Mouse (Mus musculus): ENCODE results near the gene Prokr1. TPM values are rescaled to one million over a fixed set of nuclear protein-coding genes. Genes with fewer than 3 reads are reported as not detected.
A peak's percentile ranks its signal among the peaks of the same experiment; 100 is the strongest.

Prokr1 gene
- polyA plus RNA-seq, 1 experiment from 2014 or later, result 2.0 TPM

- Histone ChIP-seq H3K9me3 (no peaks in the 10 kb centered on the region), H3K4me3 (no peak overlapping the region), H3K27me3 (replicated peaks) (no peaks in the 10 kb centered on the region), H3K27ac (no peak overlapping the region), H3K4me2 (no peak overlapping the region), H3K36me3 (replicated peaks) (no peaks in the 10 kb centered on the region), H3K4me1 (no peaks in the 10 kb centered on the region), H3K9ac (no peak overlapping the region)
- whole genome bisulfite sequencing, result 92% methylated on average over 3 of the region's 3 CpGs
- no peak for ATAC-seq (replicated peaks)
These were observed 36.8 kb downstream of the Prokr1 start for GRCm38 (mm10) chr6:87553724-87554123.

- WGBS, result 64% methylated on average over 7 of the region's 7 CpGs
- H3K9me3 ChIP-seq, result no peaks in the 10 kb centered on the region
- H3K27ac ChIP-seq, result no peak overlapping the region
- no peaks in the 10 kb centered on the region for H3K4me1 ChIP-seq
- H3K4me3 ChIP-seq, result no peak overlapping the region
- H3K4me2 ChIP-seq, result no peak overlapping the region
- no peak for ATAC-seq (replicated peaks)
- no peak overlapping the region for H3K9ac ChIP-seq
- H3K36me3 ChIP-seq (replicated peaks), result no peaks in the 10 kb centered on the region
- H3K27me3 ChIP-seq (replicated peaks), result no peaks in the 10 kb centered on the region
These were observed 38.3 kb downstream of the Prokr1 start for GRCm38 (mm10) chr6:87552054-87552807.

DNA sequence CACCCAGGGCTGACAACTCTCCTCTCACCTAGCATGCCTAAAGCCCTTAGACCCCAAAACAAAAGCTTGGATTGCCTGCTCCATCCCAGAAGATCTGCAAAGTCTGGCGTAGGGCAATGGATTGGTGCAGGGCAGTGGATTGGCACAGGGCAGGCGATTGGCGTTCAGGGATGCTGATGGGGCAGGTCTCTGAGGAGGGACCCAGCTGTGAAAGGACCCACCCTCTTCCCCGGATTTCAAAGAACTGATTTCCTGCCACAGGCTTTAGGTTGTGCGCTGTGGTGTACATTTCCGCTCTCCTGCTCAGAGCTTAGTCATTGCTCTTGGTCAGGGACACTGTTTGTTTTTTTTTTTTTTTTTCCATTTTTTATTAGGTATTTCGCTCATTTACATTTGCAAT, 42.7 kb downstream of the Prokr1 start:
- WGBS, result 83% methylated on average over 7 of the region's 7 CpGs
- ATAC-seq (replicated peaks), result no peak

DNA sequence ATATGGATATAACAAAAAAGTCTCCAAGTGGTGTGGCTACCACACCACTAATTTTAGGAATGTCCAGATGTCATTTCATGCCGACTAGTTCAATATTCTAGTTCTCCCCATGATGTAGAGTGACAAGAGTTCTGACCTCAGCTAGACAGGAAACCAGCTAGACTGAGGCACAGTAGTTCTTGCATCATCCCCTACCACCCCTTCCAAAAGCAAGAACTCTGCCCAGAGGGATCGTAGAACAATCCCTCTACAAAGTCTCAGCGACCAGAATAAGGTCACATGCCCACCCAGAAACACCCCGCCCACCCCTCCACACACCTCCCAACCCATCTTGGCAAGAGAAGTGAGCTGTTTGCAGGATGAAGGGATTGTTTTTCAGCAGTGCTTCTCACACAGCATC, 43.1 kb downstream of the Prokr1 start:
- Histone ChIP-seq H3K9ac (no peak overlapping the region), H3K4me2 (no peak overlapping the region), H3K27ac (no peak overlapping the region), H3K4me1 (0 out of 2 replicates have a peak, but pooled peaks cover 3% of the 10 kb centered on the region), H3K36me3 (replicated peaks) (no peaks in the 10 kb centered on the region), H3K9me3 (0 out of 2 replicates have a peak, but pooled peaks cover 7% of the 10 kb centered on the region), H3K4me3 (no peak overlapping the region), H3K27me3 (replicated peaks) (no peaks in the 10 kb centered on the region)
- WGBS, result 89% methylated on average over 4 of the region's 4 CpGs
- ATAC-seq (replicated peaks), result no peak

More for the DNA sequence above, 42.7 kb downstream of the Prokr1 start:
- Histone ChIP-seq H3K27me3 (replicated peaks) (no peaks in the 10 kb centered on the region), H3K4me1 (0 out of 2 replicates have a peak, but pooled peaks cover 3% of the 10 kb centered on the region), H3K9ac (no peak overlapping the region), H3K4me3 (no peak overlapping the region), H3K4me2 (no peak overlapping the region), H3K9me3 (0 out of 2 replicates have a peak, but pooled peaks cover 7% of the 10 kb centered on the region), H3K36me3 (replicated peaks) (no peaks in the 10 kb centered on the region), H3K27ac (no peak overlapping the region)

DNA sequence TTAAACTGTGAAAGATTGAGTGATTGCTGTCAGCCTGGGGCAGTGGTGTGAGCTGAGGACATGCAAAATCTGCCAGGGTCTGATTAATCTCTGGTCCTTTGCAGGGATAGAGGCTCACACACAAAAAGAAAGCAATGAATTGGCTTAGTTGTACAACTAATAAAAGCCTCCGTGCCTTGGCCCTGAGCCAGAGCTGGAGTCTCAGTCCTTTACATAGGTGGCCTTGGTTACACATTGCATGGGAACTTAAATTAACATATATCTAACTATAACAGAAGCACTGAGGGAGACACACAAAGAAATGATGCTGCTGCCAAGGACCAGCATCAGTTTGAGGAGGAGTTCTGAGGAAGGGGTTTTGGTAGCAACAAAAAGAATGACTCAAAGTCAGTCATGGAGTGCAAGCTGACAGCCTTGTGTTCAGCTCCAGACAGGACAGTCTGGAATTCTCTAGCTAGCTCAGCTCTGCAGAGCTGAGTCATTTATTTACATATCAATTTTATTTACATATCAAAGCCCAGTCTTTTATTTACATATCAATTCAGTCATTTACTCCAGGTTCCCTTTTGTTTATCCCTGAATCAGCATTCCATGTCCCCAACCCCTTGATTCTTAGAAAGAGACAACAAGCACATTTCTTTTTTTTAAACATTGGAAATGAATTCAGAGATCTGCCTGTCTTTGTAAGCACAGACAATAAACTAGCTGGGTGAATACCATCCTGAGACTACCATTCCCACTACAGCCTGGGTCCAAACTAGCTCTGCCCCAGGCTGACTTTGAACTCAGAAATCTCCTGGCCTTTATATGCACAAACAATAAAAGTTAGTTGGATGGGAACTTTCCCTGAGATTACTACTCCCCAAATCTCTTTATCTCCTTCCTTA, 45.0 kb downstream of the Prokr1 start:
- H3K27ac ChIP-seq, result no peak overlapping the region
- no peak overlapping the region for H3K4me3 ChIP-seq
- peak; percentile 80 for ATAC-seq (replicated peaks)
- H3K36me3 ChIP-seq (replicated peaks), result no peaks in the 10 kb centered on the region
- no peak overlapping the region for H3K4me2 ChIP-seq
- H3K27me3 ChIP-seq (replicated peaks), result no peaks in the 10 kb centered on the region
- 6% methylated on average over 1 of the region's 1 CpGs for WGBS
- 0 out of 2 replicates have a peak, but pooled peaks cover 3% of the 10 kb centered on the region for H3K4me1 ChIP-seq
- H3K9me3 ChIP-seq, result 0 out of 2 replicates have a peak, but pooled peaks cover 7% of the 10 kb centered on the region
- no peak overlapping the region for H3K9ac ChIP-seq

DNA sequence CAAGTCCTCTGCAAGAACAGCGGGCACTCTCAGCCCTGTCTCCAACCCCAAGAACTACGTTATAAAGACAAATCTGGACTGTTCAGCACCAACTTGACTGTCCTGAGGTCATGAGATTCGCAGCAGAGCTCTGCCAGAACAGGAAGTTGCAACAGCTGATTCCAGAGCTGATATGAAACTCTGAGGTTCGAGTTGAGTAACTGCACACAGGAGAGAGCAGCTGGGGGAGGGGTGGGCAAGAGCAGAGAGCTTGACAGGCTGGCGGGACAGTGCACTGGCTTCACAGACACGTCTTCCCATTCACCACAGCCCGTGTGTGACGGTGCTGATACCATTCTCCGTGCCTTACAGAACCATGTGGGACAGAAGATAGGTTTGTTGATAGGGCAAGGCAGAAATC, 48.5 kb downstream of the Prokr1 start:
- Histone ChIP-seq H3K9ac (no peak overlapping the region), H3K36me3 (replicated peaks) (no peaks in the 10 kb centered on the region), H3K9me3 (0 out of 2 replicates have a peak, but pooled peaks cover 7% of the 10 kb centered on the region), H3K27me3 (replicated peaks) (no peaks in the 10 kb centered on the region), H3K4me1 (0 out of 2 replicates have a peak, but pooled peaks cover 3% of the 10 kb centered on the region), H3K4me3 (no peak overlapping the region), H3K27ac (no peak overlapping the region), H3K4me2 (no peak overlapping the region)
- WGBS, result 75% methylated on average over 9 of the region's 9 CpGs
- no peak for ATAC-seq (replicated peaks)

- WGBS, result 88% methylated on average over 6 of the region's 6 CpGs
These were observed 49.4 kb downstream of the Prokr1 start for GRCm38 (mm10) chr6:87541171-87541571.

DNA sequence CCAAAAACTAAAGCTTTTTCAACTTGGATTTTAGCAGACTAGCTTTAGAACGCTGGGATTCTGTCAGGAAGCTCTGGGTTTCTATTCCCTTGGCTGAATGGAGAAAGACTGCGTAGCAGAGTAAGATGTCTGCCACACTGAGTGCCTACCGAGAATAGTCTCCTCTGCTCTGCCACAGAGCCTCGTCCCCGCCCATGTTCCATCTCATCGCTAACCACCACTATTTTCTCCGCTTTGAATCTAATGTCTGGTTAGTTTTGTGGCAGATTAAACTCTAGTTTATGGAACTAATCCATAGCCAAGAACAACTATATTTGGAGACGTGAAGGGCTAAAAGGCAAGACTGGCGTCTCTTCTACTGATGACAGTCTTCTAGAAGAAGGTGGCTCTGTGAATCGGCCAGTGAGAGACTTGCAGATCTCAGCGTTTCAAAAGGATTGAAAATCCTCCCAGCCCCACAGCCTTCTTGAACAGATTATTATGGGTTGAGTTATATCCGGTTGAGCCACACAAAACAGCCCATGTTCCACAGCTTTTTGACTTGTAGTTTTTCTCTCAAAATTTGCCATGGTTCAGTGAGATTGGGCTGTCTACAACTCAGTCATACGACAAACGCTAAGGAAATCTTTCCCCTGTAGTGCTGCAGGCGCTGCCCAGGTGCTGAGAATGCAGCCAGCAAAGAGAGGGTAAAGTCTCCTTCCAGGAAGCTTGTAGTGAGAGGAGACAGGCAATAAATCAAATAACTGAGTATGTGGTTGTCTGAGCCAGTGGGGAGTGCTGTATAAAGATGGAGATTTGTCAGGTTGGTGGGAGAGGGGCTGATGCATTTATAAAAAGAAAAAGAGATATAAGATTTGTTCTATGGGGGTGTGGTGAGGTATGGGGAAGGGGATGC, 51.9 kb downstream of the Prokr1 start:
- no peak for ATAC-seq (replicated peaks)
- WGBS, result 76% methylated on average over 15 of the region's 15 CpGs
- no peaks in the 10 kb centered on the region for H3K36me3 ChIP-seq (replicated peaks)
- H3K9me3 ChIP-seq, result no peaks in the 10 kb centered on the region
- H3K27ac ChIP-seq, result no peak overlapping the region
- H3K9ac ChIP-seq, result no peak overlapping the region
- no peak overlapping the region for H3K4me3 ChIP-seq
- no peak overlapping the region for H3K4me2 ChIP-seq
- no peaks in the 10 kb centered on the region for H3K27me3 ChIP-seq (replicated peaks)
- H3K4me1 ChIP-seq, result no peaks in the 10 kb centered on the region

More at GRCm38 (mm10) chr6:87541171-87541571, 49.4 kb downstream of the Prokr1 start:
- no peak overlapping the region for H3K4me3 ChIP-seq
- H3K9me3 ChIP-seq, result 0 out of 2 replicates have a peak, but pooled peaks cover under 1% of the 10 kb centered on the region
- H3K9ac ChIP-seq, result no peak overlapping the region
- no peak overlapping the region for H3K27ac ChIP-seq
- H3K4me2 ChIP-seq, result no peak overlapping the region
- no peaks in the 10 kb centered on the region for H3K27me3 ChIP-seq (replicated peaks)
- 0 out of 2 replicates have a peak, but pooled peaks cover 3% of the 10 kb centered on the region for H3K4me1 ChIP-seq
- H3K36me3 ChIP-seq (replicated peaks), result no peaks in the 10 kb centered on the region
- no peak for ATAC-seq (replicated peaks)

- H3K27ac ChIP-seq, result no peak overlapping the region
- no peak overlapping the region for H3K4me2 ChIP-seq
- H3K9ac ChIP-seq, result no peak overlapping the region
- ATAC-seq (replicated peaks), result no peak
- no peaks in the 10 kb centered on the region for H3K9me3 ChIP-seq
- H3K4me3 ChIP-seq, result no peak overlapping the region
- no peaks in the 10 kb centered on the region for H3K36me3 ChIP-seq (replicated peaks)
- WGBS, result 79% methylated on average over 5 of the region's 5 CpGs
- H3K27me3 ChIP-seq (replicated peaks), result no peaks in the 10 kb centered on the region
- no peaks in the 10 kb centered on the region for H3K4me1 ChIP-seq
These were observed 52.9 kb downstream of the Prokr1 start for GRCm38 (mm10) chr6:87537678-87538077.

DNA sequence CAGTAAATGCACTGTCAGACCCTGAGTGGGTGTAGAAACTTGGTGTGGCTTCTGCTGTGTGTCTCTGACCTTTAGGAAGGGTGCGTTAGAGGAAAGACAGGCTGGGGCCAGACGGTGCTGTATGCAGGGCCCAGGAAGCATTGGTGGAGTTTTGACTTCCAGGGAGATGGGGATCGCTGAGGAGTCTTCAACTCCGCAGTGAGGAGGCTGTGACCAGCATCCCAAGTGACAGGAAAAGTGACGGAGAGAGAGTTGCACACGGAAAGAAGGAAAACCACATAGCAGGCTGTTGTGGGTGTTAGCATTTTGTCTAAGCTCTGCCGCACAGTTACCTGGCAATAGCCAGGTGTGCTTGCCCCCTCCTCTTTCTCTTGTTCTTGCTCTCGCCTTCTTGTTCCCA, 54.3 kb downstream of the Prokr1 start:
- 63% methylated on average over 8 of the region's 8 CpGs for WGBS
- H3K27ac ChIP-seq, result no peak overlapping the region

DNA sequence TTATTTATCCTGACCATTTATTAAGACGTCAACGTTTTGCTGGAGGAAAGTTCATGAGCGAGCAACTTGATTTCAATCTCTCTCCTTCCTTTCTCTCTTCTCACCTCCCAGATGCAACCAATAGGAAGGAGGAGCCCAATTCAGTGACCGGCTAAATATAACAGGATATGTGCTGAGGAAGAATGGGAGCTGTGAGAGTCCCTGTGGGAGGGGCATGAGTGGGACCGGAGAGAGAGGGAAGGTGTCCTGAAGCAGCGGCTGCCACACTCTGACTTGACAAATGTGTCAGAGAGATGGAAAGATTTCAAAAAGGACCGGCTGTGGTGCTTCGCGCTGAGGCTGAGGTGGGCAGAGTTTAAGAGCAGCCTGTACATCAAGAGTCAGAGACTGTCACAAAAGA, 54.9 kb downstream of the Prokr1 start:
- no peak for ATAC-seq (replicated peaks)
- WGBS, result 71% methylated on average over 9 of the region's 9 CpGs
- Histone ChIP-seq H3K27me3 (replicated peaks) (no peaks in the 10 kb centered on the region), H3K36me3 (replicated peaks) (no peaks in the 10 kb centered on the region), H3K9ac (no peak overlapping the region), H3K4me1 (no peaks in the 10 kb centered on the region), H3K4me2 (no peak overlapping the region), H3K4me3 (no peak overlapping the region), H3K27ac (no peak overlapping the region), H3K9me3 (no peaks in the 10 kb centered on the region)

More for the DNA sequence above, 54.3 kb downstream of the Prokr1 start:
- H3K4me2 ChIP-seq, result no peak overlapping the region
- no peak overlapping the region for H3K4me3 ChIP-seq
- H3K36me3 ChIP-seq (replicated peaks), result no peaks in the 10 kb centered on the region
- H3K27me3 ChIP-seq (replicated peaks), result no peaks in the 10 kb centered on the region
- no peaks in the 10 kb centered on the region for H3K9me3 ChIP-seq
- no peaks in the 10 kb centered on the region for H3K4me1 ChIP-seq
- no peak for ATAC-seq (replicated peaks)
- H3K9ac ChIP-seq, result no peak overlapping the region
